Mouse (Mus musculus) hindbrain, embryonic 12.5 days (tissue): Measurements from ENCODE around the gene Ceacam1. TPM values are rescaled to one million over a fixed set of nuclear protein-coding genes. Genes with fewer than 3 reads are reported as not detected.
"Not testable (repeated sequence)": the region's sequence is repeated elsewhere in the genome, so short reads cannot be mapped to it uniquely, and the experiment has no call there.

Experiments
- ATAC-seq: fragments of 200-750 bp; cut with Nextera tagmentation; 2 replicates; pipeline ENCODE4 v1.8.0; 2017; ENCODE audit warnings: moderate TSS enrichment; ENCODE audit not compliant: low FRiP score
- H3K27ac ChIP-seq: fragments of 300-500 bp; sonication (generic); 2 replicates; pipeline ENCODE4 v1.5.1; 2016; ENCODE audit warnings: mild to moderate bottlenecking
- H3K27me3 ChIP-seq: fragments of 300-500 bp; sonication (generic); 2 replicates; pipeline ENCODE4 v1.6.1; 2016; ENCODE audit warnings: mild to moderate bottlenecking
- H3K36me3 ChIP-seq: fragments of 300-500 bp; sonication (generic); 2 replicates; pipeline ENCODE4 v1.6.1; 2016; ENCODE audit warnings: mild to moderate bottlenecking
- H3K4me1 ChIP-seq: fragments of 300-500 bp; sonication (generic); 2 replicates; pipeline ENCODE4 v1.6.1; 2016
- H3K4me2 ChIP-seq: fragments of 300-500 bp; sonication (generic); replicated peaks from 2 replicates; pipeline ENCODE4 v1.6.1; 2016; ENCODE audit warnings: mild to moderate bottlenecking
- H3K4me3 ChIP-seq: fragments of 300-500 bp; sonication (generic); 2 replicates; pipeline ENCODE4 v1.5.1; 2016; ENCODE audit warnings: mild to moderate bottlenecking
- H3K9ac ChIP-seq: fragments of 300-500 bp; sonication (generic); 2 replicates; pipeline ENCODE4 v1.6.1; 2016; ENCODE audit warnings: mild to moderate bottlenecking, moderate library complexity
- H3K9me3 ChIP-seq: fragments of 300-500 bp; sonication (generic); replicated peaks from 2 replicates; pipeline ENCODE4 v1.6.1; 2016; ENCODE audit warnings: mild to moderate bottlenecking
- WGBS: fragments of 180-500 bp; shearing (Covaris S2); methylation state at CpG from one replicate; pipeline ENCODE4 v1.1.7; 2016; 5-methylcytosine and 5-hydroxymethylcytosine counted together
- polyA plus RNA-seq: library from polyadenylated mRNA; unstranded; fragments of >200 nt; fragmentation: Nextera tagmentation; extraction: Ambion mirVana; gene quantifications from 2 replicates; pipeline ENCODE4 v1.2.1, GENCODE M21; 2016

Ceacam1 gene
- polyA plus RNA-seq, result 0.81 and 1.8 TPM in 2 replicates

GRCm38 (mm10) chr7:25477091-25477751 is at the start of gene Ceacam1:
Gene Ceacam1 (minus strand): TSS chr7:25477603.
- not testable (repeated sequence) for H3K27ac ChIP-seq, H3K9ac ChIP-seq, H3K27me3 ChIP-seq, H3K36me3 ChIP-seq, H3K4me3 ChIP-seq, H3K4me1 ChIP-seq, H3K9me3 ChIP-seq, H3K4me2 ChIP-seq, ATAC-seq
- 42% methylated on average over 5 of the region's 5 CpGs for WGBS

DNA sequence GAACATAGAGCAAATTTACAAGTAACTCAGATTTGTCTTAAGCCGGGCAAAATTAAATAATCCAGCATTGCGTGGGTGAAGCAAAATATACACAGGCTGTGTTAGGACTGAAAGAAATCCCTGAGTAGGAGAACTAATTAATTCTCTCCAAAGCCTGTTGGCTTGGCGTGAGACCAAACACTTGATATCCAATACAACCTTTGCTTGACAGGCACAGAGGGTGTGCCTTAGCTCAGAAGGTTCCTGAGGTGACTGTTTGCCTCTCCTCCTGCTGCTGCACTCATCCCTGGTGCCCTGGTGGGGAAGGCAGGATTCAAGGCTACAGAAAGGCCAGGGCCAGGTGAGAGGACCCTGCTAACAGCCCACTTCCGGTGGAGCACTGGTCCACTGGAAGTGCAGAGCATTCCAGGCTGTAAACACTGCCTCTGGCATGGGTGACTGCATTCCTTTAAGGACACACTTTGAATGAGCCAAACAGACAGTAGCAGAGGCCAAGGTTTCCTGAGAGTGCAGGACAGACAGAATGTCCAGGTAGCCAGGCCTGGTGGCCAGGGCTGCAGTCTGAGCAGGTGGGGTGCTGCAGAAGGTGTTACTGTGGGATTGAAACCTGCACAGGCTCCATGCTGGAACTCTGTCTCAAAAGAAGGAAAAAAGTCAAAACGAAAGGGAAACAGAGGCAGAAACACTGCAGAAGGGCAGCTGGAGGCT is 38.8 kb upstream of the Ceacam1 start:
- not testable (repeated sequence) for H3K27ac ChIP-seq
- WGBS, result 74% methylated on average over 2 of the region's 5 CpGs

DNA sequence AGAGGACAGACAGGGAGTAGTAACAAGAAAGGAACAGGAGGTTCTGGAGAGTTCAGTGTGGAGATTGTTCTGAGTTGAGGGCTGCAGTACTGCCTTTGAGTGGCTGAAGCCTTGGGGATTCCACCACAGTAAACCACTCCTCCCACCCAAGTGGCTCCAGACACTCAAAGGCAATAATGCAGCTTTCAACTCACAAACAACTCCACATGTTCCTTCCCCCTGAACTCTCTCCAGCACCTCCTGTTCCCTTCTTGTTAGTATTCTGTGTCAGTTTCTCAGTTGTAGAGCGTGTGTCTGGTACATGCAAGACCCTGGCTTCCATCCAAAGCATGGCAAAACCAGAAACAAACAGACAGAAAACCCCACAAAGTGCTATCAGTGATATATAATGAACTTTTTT is 38.3 kb upstream of the Ceacam1 start:
- H3K4me2 ChIP-seq, H3K27me3 ChIP-seq, H3K4me1 ChIP-seq, H3K4me3 ChIP-seq, H3K27ac ChIP-seq, H3K36me3 ChIP-seq, H3K9me3 ChIP-seq, H3K9ac ChIP-seq: not testable (repeated sequence)
- 71% methylated on average over 1 of the region's 1 CpGs for WGBS
- peak; percentile 29; the same call in 1 of the 2 replicates for ATAC-seq

More for the DNA sequence above, 38.8 kb upstream of the Ceacam1 start:
- not testable (repeated sequence) for H3K4me3 ChIP-seq, H3K4me1 ChIP-seq, H3K9ac ChIP-seq, H3K9me3 ChIP-seq, H3K4me2 ChIP-seq, H3K36me3 ChIP-seq, H3K27me3 ChIP-seq
- ATAC-seq, result 0 out of 2 replicates have a peak, but pooled peaks have one; percentile 40

DNA sequence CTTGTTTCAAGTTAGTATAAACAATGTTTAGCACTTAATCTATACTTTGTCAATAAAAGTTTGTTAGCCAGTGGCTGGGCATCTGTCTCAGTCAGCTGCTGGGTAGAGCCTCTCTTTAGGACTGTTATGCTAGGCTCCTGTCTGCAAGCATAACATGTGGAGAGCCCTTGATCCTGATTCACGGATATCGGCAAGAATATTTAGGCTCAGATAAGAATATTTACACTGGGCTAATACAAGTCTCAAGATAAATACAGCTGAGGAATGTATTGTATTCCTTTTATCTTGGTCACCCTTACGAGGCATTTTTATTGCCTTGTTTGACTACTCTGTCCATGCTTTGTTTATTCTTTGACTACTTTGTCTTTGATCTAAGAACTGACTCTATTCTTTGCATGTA is 32.5 kb upstream of the Ceacam1 start:
- no peak overlapping the region for H3K4me2 ChIP-seq
- no peak overlapping the region for H3K4me3 ChIP-seq
- 72% methylated on average over 3 of the region's 3 CpGs for WGBS
- no peak overlapping the region for H3K9ac ChIP-seq
- ATAC-seq, result no peak
- H3K4me1 ChIP-seq, result no peaks in the 10 kb centered on the region
- no peaks in the 10 kb centered on the region for H3K9me3 ChIP-seq
- no peak overlapping the region for H3K27ac ChIP-seq
- H3K27me3 ChIP-seq, result no peaks in the 10 kb centered on the region
- H3K36me3 ChIP-seq, result no peaks in the 10 kb centered on the region

DNA sequence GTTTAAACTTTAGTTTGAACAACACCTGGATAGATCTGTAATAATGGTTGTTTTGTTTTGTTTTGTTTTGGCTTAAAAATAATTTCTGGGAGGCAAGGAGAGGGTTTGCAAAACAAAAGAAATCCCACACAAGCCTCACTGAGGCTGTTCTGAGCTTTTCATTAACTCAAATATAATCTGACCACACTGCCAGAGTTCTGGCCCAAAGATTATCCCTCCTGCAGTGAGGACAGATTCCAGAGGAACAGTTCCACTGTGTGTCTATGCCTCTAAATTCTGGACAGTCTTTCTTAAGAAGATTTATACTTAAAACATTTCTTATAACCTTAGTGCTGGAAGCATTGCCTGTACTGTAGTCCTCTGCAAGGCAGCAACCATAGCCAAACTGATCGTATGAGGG is 17.2 kb upstream of the Ceacam1 start:
- ATAC-seq, result no peak
- Histone ChIP-seq H3K4me3 (no peak overlapping the region), H3K9me3 (no peaks in the 10 kb centered on the region), H3K4me1 (no peaks in the 10 kb centered on the region), H3K27me3 (no peaks in the 10 kb centered on the region), H3K36me3 (no peaks in the 10 kb centered on the region), H3K4me2 (no peak overlapping the region), H3K9ac (no peak overlapping the region), H3K27ac (no peak overlapping the region)
- WGBS, result 85% methylated on average over 1 of the region's 1 CpGs

GRCm38 (mm10) chr7:25490698-25491097 is 13.3 kb upstream of the Ceacam1 start:
- no CpG with 5 or more reads among the region's 1 CpGs for WGBS
- H3K4me1 ChIP-seq, H3K27ac ChIP-seq, ATAC-seq, H3K36me3 ChIP-seq, H3K4me2 ChIP-seq, H3K9ac ChIP-seq, H3K4me3 ChIP-seq, H3K27me3 ChIP-seq, H3K9me3 ChIP-seq: not testable (repeated sequence)

DNA sequence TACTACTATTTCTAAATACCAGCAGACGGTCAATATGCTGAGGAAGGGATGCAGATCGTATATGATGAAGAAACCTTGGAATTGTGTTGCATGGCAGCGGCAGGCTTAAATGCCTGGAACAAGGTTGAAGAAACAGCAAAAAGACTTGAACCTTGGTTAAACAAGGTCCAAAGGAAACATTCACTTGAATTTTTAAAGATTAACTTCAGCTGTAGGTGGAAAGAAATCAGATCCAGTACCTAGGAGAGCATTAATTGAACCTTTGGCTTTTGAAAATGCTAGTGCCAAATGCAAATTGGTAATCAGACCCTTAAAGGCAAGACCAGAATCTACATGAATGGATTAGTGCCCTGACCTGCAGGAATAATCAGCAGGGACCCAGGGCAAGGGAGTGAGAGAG is 12.0 kb upstream of the Ceacam1 start:
- H3K9ac ChIP-seq, H3K4me2 ChIP-seq, H3K9me3 ChIP-seq, H3K27ac ChIP-seq, H3K27me3 ChIP-seq, H3K4me1 ChIP-seq, H3K36me3 ChIP-seq, ATAC-seq, H3K4me3 ChIP-seq: not testable (repeated sequence)
- WGBS, result 93% methylated on average over 3 of the region's 3 CpGs

DNA sequence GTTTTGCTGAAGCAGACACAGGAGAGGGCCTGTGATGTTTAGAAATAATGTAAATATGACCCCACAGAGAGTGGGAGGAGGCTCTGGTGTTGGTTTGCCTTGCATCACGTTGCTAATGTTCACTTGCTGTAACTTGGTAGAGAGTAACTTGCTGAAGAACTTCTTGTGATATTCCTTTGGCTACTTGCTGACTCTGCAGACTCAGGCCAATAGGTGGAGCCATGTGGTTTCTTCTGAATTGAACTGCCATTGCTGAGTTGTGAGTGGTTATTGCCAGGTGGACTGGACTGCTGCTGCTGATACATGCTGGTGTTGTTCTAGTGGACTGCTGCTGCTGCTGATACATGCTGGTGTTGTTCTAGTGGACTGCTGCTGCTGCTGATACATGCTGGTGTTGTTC is 8.8 kb upstream of the Ceacam1 start:
- Histone ChIP-seq H3K4me3 (no peak overlapping the region), H3K27ac (no peak overlapping the region), H3K36me3 (no peaks in the 10 kb centered on the region), H3K4me2 (no peak overlapping the region), H3K9me3 (no peaks in the 10 kb centered on the region), H3K4me1 (no peaks in the 10 kb centered on the region), H3K9ac (no peak overlapping the region), H3K27me3 (no peaks in the 10 kb centered on the region)
- ATAC-seq, result no peak
- 24% methylated on average over 1 of the region's 1 CpGs for WGBS

DNA sequence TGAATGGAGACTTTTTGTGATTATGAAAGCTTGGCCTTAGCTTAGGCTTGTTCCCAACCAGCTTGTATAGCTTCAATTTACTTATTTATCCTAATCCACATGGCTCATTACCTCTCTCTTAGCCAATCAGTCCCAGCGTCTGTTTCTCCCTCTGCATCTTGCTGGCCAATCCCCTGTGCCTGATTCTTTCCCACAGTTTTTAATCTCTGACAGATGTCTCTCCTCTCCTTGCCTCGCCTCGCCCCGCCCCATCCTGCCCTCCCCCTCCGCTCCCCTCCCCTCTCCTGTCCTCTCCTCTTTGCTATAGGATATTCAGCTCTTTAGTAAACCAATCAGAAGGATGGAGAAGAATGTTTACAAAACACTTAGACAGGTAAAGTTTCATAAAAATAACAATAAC is 7.7 kb upstream of the Ceacam1 start:
- Histone ChIP-seq H3K9me3 (no peaks in the 10 kb centered on the region), H3K36me3 (no peaks in the 10 kb centered on the region), H3K9ac (no peak overlapping the region), H3K27me3 (no peaks in the 10 kb centered on the region), H3K4me1 (no peaks in the 10 kb centered on the region), H3K4me2 (no peak overlapping the region), H3K4me3 (no peak overlapping the region), H3K27ac (no peak overlapping the region)
- 64% methylated on average over 3 of the region's 5 CpGs for WGBS
- no peak for ATAC-seq

- H3K4me2 ChIP-seq, result no peak overlapping the region
- no peak for ATAC-seq
- H3K4me3 ChIP-seq, result no peak overlapping the region
- no peaks in the 10 kb centered on the region for H3K9me3 ChIP-seq
- H3K9ac ChIP-seq, result no peak overlapping the region
- no peaks in the 10 kb centered on the region for H3K4me1 ChIP-seq
- no peaks in the 10 kb centered on the region for H3K27me3 ChIP-seq
- no peak overlapping the region for H3K27ac ChIP-seq
- WGBS, result 83% methylated on average over 8 of the region's 8 CpGs
- H3K36me3 ChIP-seq, result no peaks in the 10 kb centered on the region
These were observed 5.8 kb upstream of the Ceacam1 start for GRCm38 (mm10) chr7:25483133-25483735.

- WGBS, result 63% methylated on average over 8 of the region's 8 CpGs
- not testable (repeated sequence) for H3K36me3 ChIP-seq, H3K4me1 ChIP-seq, H3K27me3 ChIP-seq, H3K9ac ChIP-seq, H3K9me3 ChIP-seq, H3K27ac ChIP-seq, H3K4me3 ChIP-seq, ATAC-seq, H3K4me2 ChIP-seq
These were observed 3.4 kb upstream of the Ceacam1 start for GRCm38 (mm10) chr7:25480791-25481190.

- no peak overlapping the region for H3K9ac ChIP-seq
- no peaks in the 10 kb centered on the region for H3K27me3 ChIP-seq
- no peaks in the 10 kb centered on the region for H3K9me3 ChIP-seq
- no peak overlapping the region for H3K27ac ChIP-seq
- no peak overlapping the region for H3K4me2 ChIP-seq
- H3K36me3 ChIP-seq, result no peaks in the 10 kb centered on the region
- WGBS, result 0% methylated on average over 1 of the region's 1 CpGs
- H3K4me1 ChIP-seq, result 0 out of 2 replicates have a peak, but pooled peaks cover 3% of the 10 kb centered on the region
- no peak for ATAC-seq
- no peak overlapping the region for H3K4me3 ChIP-seq
These were observed 2.0 kb upstream of the Ceacam1 start for GRCm38 (mm10) chr7:25479440-25479839.

DNA sequence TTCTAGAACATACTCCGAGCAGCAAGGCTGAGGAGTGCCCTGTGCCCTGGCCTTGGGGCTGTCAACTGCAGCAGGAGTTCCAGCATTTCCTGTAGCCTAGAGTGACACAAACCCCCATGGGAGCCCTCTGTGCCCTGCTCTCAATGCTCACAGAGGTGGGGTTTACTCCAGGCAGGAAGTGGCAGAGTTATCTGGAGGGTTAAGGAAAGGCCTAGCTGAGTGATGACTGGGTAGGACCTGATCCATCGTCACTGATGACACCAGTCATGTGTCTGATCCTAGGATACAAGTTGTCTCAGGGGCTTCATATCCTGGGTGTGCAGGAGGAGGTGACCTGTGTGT is 320 bp upstream of the Ceacam1 start:
- not testable (repeated sequence) for H3K4me2 ChIP-seq, H3K27me3 ChIP-seq, H3K9ac ChIP-seq, H3K4me1 ChIP-seq, H3K4me3 ChIP-seq, H3K9me3 ChIP-seq, H3K36me3 ChIP-seq, ATAC-seq, H3K27ac ChIP-seq
- WGBS, result 52% methylated on average over 1 of the region's 2 CpGs
